Mouse (Mus musculus) midbrain, embryonic 10.5 days (tissue): ENCODE data around the gene Gas2l3. TPM values are rescaled to one million over a fixed set of nuclear protein-coding genes. Genes with fewer than 3 reads are reported as not detected.

ENCODE experiments used
- DNase-seq: peaks from one replicate; pipeline ENCODE4 v3.0.0-alpha.2; 2017; ENCODE audit warnings: low spot score
- H3K27ac ChIP-seq: fragments of 300-500 bp; sonication (generic); replicated peaks from 2 replicates; pipeline ENCODE4 v1.5.1; 2016; ENCODE audit warnings: mild to moderate bottlenecking
- H3K27me3 ChIP-seq: fragments of 300-500 bp; sonication (generic); 2 replicates; pipeline ENCODE4 v1.6.1; 2016; ENCODE audit warnings: low read depth, mild to moderate bottlenecking; ENCODE audit not compliant: poor library complexity, severe bottlenecking
- H3K36me3 ChIP-seq: fragments of 300-500 bp; sonication (generic); 2 replicates; pipeline ENCODE4 v1.6.1; 2016; ENCODE audit warnings: mild to moderate bottlenecking, moderate library complexity
- H3K4me1 ChIP-seq: fragments of 300-500 bp; sonication (generic); 2 replicates; pipeline ENCODE4 v1.6.1; 2016
- H3K4me3 ChIP-seq: fragments of 300-500 bp; sonication (generic); 2 replicates; pipeline ENCODE4 v1.5.1; 2016; ENCODE audit warnings: mild to moderate bottlenecking, moderate library complexity
- H3K9me3 ChIP-seq: fragments of 300-500 bp; sonication (generic); replicated peaks from 2 replicates; pipeline ENCODE4 v1.6.1; 2016; ENCODE audit warnings: mild to moderate bottlenecking
- WGBS: fragments of 180-500 bp; shearing (Covaris S2); methylation state at CpG from one replicate; pipeline ENCODE4 v1.1.7; 2016; 5-methylcytosine and 5-hydroxymethylcytosine counted together
- polyA plus RNA-seq: library from polyadenylated mRNA; unstranded; fragments of >200 nt; fragmentation: Nextera tagmentation; extraction: Ambion mirVana; gene quantifications from 2 replicates; pipeline ENCODE4 v1.2.1, GENCODE M21; 2016

The Gas2l3 gene
- polyA plus RNA-seq, 1 experiment from 2014 or later = 19.4 TPM

DNA sequence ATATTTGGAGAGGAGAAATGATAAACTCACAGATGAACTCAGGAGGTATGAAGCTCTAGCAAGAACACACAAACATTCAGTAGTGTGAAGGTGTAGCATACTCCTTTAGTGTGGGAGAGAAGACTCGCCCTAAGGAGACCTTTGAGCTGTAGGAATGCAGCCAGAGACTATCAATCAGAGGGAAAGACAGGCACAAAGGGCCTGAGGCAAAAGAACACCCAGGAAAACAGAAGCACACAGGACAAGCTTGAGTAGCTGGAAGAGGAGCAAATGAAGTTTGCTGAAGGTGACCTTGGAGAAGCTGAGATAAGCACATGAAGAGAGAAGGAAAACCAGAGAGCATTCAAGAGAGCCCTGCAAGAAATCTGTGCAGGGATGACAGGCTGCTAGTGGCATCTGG, 73.7 kb downstream of the Gas2l3 start:
- Histone ChIP-seq H3K27ac (no peak overlapping the region), H3K36me3 (no peaks in the 10 kb centered on the region), H3K9me3 (no peaks in the 10 kb centered on the region), H3K27me3 (no peaks in the 10 kb centered on the region), H3K4me3 (no peak overlapping the region), H3K4me1 (no peaks in the 10 kb centered on the region)
- DNase-seq = no peak
- WGBS = 85% methylated on average over 1 of the region's 1 CpGs

DNA sequence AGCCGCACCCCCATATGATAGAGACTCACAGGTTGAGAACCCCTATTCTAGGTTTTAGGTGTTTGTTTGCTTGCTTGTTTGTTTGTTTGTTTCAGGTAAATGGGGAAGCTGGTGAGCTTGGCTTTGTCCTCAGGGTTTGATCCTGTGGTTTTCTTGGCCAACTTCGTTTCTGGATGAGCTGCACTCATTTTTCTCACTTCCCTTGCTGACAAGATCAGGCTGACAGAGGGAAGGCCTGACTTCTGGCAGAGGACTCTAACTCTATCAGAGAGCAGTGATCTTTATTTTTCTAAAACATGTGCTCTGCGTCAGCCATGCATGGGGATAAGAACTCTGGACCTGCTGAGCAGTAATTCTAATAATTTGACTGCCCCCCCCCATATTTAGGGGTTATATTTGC, 84.8 kb downstream of the Gas2l3 start:
- 87% methylated on average over 3 of the region's 3 CpGs for WGBS
- Histone ChIP-seq H3K9me3 (no peaks in the 10 kb centered on the region), H3K4me3 (no peak overlapping the region), H3K27me3 (no peaks in the 10 kb centered on the region), H3K36me3 (no peaks in the 10 kb centered on the region), H3K4me1 (no peaks in the 10 kb centered on the region), H3K27ac (no peak overlapping the region)
- DNase-seq = no peak

Other genes starting within 250 kb of the Gas2l3 start
- 0.44 and 0.89 TPM in 2 replicates for gene Ano4, start 99.2 kb downstream of the Gas2l3 start, polyA plus RNA-seq
- 0.07 and 0.20 TPM in 2 replicates for gene Nr1h4, start 89.6 kb upstream of the Gas2l3 start, polyA plus RNA-seq
- 0.26 and 0.46 TPM in 2 replicates for gene Slc17a8, start 177.3 kb upstream of the Gas2l3 start, polyA plus RNA-seq
- gene Scyl2, start 242.3 kb upstream of the Gas2l3 start, polyA plus RNA-seq = 8.3 and 9.9 TPM in 2 replicates